Mouse (Mus musculus): ENCODE data around the gene Selenom.

Selenom gene

DNA sequence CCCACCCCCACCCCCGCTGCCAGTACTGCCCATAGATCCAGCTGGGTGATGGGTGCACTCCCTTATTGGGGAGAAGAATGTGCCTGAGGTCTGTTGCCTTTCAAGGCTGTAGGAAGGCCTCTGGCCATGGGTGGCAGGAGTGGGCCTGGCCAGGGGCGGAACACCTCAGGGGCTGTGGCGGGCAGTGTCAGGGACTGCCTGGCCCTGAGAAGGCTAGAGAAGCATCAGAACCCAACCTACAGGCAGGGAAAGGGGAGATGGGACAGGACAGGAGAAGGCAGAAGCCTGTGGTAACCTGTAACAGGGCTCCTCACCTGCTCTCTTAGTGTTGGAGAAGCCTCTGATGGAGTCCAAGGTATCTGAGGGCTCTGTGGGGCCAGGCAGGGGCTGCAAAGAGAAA, 16.2 kb downstream of the Selenom start:
- no peak for DNase-seq (ENCODE audit: low spot score)

- DNase-seq (ENCODE audit: low spot score), result no peak
Measured at GRCm38 (mm10) chr11:3531634-3532033, 17.1 kb downstream of the Selenom start.

GRCm38 (mm10) chr11:3532101-3532931, 17.8 kb downstream of the Selenom start:
- DNase-seq (ENCODE audit: low spot score), result no peak

DNA sequence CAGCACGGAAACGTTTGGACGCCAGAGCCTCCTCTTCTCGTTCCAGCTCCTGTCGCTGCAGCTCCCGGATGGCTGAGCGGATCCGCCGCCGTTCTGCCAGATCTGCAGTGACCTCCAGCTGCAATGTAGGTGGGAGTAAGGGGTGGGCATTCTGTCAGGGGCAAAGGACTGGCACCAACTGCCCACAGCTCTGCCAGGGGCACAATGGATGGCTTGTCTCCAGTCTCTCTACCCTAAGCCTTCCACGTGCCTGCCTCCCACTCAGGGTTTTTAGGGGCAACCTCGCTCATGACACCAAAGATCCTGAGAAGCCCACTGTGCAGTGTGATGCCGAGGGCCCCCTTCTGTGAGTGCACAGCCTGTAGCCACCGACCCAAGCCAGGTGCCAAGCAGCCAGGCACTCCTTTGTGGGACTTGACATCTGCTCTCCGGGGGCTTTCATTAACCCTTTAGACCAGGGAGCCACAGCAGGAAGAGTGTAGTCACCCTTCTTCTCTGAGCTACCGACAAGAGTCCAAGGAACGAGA, 19.0 kb downstream of the Selenom start:
- no peak for DNase-seq (ENCODE audit: low spot score)

DNA sequence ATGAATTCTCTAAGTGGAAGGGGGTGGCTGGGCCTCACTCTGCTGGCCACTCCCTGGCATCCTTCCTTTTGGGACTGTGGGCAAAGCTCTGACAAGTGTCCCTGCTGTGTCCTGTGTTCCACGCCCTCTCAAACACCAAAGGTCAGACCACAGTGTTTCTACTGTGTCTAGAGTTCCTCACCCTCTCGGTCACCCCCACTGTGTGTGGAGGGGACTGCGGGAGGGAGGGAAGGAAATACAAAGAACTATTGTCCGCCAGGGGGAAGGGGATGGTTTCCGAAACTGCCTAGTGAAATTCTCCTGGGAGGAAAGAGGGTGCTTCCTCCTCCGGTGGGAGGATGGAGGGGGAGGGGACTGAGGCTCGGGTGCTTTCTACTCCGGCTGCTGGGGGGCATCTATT, 20.5 kb downstream of the Selenom start:
- peak; percentile 44 for DNase-seq (ENCODE audit: low spot score)

DNA sequence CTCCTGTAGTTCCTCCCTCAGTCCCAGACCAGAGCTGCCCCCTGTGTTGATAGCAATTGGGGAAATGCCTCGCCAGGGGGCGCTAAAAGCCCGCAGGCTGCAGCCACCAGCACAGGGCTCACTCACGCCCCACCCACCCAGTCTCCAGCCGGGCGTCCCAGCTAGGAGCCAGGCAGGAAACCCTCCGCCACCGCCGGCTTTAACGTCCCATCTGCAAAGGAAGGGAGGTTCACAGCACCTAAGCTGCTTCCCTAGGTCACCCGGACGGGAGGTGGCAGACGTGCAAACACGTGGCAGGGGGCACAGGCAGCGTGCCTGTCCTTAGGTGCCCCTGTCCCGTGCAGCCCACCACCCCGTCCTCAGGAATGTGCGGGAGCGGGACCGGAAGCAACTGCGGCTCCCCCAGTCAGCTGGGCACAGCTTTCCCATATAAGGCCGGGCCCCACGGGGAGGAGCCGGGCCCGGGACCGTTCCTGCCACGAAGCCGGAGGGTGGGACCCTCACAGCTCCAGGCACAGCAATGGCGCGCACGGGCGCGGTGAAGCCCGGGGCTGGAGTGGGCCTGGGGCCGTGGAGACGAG, 21.0 kb downstream of the Selenom start:
- peak; percentile 84 for DNase-seq (ENCODE audit: low spot score)

DNA sequence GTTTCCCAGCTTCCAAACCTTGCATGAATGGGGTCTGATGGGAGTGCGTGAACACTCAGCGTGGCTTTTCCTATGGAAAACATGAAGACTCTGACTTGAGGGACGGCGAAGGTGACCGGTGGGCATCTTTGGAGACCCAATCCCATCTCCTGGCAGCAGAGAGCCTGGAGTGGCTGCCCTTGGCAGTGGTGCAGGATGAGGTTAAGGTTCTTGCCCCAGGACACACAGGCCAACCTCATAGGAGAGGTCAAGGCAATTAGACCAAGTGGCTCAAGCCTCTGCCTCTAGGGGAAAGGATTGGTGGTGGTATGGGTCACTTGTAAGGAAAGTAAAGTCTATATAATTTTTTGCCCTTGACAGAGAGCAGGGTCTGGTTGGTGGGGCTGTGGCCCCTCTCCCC, 21.6 kb downstream of the Selenom start:
- no peak for DNase-seq (ENCODE audit: low spot score)

GRCm38 (mm10) chr11:3536745-3537333, 22.4 kb downstream of the Selenom start:
- DNase-seq (ENCODE audit: low spot score), result no peak

DNA sequence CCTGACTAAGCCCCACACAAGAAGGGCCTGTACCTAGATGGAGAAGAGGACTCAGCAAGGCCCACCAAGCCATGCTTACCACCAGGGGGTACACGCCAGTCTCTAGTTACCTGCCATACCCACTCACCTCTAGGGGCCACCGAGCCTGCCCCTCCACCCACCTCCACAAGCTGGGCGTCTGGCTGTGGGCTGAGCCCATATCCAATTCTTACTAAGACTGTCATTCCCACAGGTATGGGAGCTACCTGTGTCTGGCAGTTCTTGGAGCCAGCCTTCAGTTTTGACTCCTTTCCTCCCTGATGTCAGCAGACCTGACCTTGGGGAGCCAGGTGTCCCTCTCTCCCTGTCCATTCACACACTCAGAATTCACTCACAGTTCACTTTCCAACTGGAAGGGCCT, 23.2 kb downstream of the Selenom start:
- no peak for DNase-seq (ENCODE audit: low spot score)

- no peak for DNase-seq (ENCODE audit: low spot score)
Measured at GRCm38 (mm10) chr11:3538341-3538740, 23.9 kb downstream of the Selenom start.

DNA sequence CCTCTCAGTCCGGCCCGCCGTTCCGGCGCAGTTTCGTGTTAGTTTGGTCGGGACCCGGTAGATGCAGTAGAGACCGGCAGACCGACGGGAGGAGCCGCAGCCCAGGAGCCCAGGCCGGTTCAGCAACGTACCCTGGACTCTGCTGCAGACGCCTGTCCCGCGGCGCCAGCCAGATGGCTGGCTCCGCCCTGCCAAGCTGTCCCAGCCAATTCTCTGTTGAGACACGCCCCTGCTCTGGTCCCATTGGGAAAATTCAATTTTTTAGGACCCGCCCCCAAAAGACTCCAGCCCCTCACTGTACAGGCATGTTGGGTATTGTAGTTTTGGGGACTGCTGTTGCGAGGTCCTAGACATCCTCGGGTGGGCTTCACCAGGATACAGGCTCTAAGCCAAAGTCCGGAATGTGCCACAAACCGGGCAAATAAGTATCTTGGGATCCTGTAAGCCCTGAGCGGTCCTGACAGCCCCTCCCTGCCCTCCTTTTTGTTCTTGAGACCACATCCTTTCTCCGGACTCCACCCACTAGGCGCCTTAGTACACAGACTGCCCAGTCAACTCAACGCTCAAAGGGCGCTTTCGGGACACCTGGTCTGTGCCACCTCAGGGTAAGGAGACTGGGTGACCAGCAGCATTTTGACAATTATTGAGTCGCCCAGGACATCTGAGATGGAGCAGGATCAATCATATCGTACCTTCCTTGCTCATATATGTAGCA, 24.8 kb downstream of the Selenom start:
- DNase-seq (ENCODE audit: low spot score), result peak; percentile 86

- DNase-seq (ENCODE audit: low spot score), result no peak
Measured at GRCm38 (mm10) chr11:3539826-3540196, 25.3 kb downstream of the Selenom start.

DNA sequence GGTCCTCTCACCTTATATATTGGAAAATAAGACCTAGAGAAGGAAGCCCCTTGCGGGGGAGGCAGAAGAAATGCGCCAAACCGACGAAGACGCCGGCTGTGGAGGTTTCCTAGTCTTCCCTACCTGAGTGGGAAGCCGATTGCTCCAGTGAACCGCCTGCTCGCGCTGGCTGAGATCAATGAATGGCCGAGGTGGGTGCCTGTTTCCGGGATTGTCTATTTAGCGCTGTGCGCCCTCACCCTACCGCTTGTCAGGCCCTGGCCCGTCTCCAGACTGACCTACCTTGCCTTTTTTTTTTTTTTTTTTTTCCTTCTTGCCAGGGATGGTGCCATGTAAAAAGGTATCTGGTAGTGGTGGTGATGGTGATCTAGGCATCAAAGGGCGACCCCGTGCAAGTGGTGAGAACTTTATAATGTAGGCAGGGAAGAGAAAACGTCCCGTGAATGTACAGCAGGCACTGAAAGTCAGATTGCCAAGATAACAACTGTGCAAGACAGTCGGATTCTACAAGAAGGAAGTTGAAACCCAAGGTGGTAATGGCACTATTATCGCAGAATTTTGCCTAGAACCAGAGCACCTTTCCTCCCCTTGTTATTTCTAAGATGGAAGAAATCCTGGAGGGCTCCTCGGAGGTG, 26.1 kb downstream of the Selenom start, which contains the start of gene Smtn:
Gene Smtn (minus strand): TSS at position 162 of the 635 bp plus-strand sequence.
- DNase-seq (ENCODE audit: low spot score), result no peak

- no peak for DNase-seq (ENCODE audit: low spot score)
Measured at GRCm38 (mm10) chr11:3541932-3542331, 27.4 kb downstream of the Selenom start.

DNA sequence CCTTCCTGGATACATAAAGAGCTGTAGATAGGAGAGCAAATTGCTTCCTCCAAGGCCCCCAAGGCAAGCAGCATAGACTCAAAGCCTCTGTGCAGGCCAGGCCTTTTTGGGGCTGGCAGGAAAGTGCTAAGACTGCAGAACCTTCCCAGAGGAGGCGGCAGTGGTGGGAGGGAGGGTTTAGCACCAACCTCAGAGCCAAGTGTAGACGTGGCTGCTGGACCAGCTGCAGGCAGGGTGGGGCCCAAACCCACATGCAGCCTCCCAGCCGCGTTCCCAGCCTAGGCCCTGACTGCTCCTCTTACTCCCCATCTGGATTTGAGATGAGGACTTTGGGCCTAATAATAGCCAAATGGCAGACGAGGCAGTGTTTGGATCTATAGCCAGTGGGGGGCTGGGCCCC, 28.5 kb downstream of the Selenom start:
- no peak for DNase-seq (ENCODE audit: low spot score)

DNA sequence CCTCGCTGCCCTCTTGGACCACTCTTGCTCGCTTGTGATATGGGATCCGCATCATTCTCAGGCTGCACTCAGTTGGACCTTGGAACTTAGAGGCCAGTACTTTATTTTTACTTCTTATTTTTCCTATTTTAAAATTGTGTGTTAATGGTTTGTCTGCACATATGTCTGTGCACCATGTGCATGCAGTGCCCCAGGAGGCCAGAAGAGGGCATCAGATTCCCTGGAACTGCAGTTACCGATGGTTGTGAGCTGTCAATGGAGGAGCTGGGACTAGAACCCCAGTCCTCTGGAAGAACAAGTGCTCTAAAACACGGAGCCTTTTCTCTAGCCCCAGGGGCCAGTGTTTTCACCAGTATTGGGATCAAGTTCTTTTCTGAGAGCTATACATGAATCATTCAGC, 29.9 kb downstream of the Selenom start:
- no peak for DNase-seq (ENCODE audit: low spot score)

DNA sequence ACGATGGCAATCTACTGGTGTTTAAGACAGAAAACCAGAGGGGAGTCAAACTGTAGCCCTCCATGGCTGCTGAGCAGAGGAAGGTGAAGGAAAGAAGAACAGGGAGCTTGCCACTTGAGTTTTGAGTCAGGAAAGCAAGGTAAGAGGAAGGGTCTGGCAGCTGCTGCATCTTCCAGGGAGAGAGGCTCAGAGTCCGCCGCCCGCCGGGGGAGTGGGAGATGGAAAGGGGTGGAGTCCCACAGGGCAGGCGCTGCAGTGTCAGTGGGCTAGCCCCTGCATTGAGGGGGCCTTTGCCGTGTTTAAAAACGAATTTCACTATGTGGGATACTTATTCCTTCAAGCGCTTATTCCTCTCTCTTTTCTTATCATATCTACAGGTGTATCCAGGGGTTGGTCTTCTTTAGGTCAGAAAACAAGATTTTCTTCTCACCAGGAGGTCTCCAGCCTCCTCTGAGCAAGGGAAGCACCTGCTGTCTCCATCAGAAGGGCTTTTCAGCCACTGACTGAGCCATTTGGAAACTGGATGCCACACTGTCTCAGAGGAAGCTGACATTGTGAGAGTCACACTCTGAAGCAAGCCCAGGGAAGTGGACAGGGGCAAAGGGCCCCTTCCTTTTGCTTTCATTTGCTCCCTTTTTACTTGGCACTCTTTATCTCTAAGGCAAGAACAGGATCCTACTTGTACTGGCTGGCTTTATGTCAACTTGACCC, 31.2 kb downstream of the Selenom start:
- DNase-seq (ENCODE audit: low spot score), result no peak

GRCm38 (mm10) chr11:3546242-3546562, 31.7 kb downstream of the Selenom start:
- no peak for DNase-seq (ENCODE audit: low spot score)

- no peak for DNase-seq (ENCODE audit: low spot score)
Measured at GRCm38 (mm10) chr11:3547047-3547446, 32.6 kb downstream of the Selenom start.

- DNase-seq (ENCODE audit: low spot score), result no peak
Measured at GRCm38 (mm10) chr11:3547969-3548368, 33.5 kb downstream of the Selenom start.

- DNase-seq (ENCODE audit: low spot score), result no peak
Measured at GRCm38 (mm10) chr11:3548564-3549295, 34.2 kb downstream of the Selenom start.

Measured in left cerebral cortex, adult 11 months (tissue).